ENCODE assay signal across 17 mouse cellular contexts in genomic region chr7:80392119-80392518, GRCm38 (mm10).
"Had no signal": no experiment of that assay in that cellular context is flagged by ENCODE, and none has a peak within 500 bp of the region (broad histone marks: within the 10 kb centered on the region; RNA-seq: fewer than 3 reads in every experiment).

No protein-coding gene starts in this region.

- DNase-seq: kidney, adult 18-20 months; kidney, adult 9 months; kidney, postnatal 14 days; kidney, postnatal 4 days; liver, embryonic 13.5 days; lung, adult 2 months; lung, postnatal 14 days; lung, postnatal 4 days; spleen, adult 18-20 months; thymus, adult 2 months; thymus, postnatal 14 days; thymus, postnatal 4 days had no signal

- H3K4me3 ChIP-seq: liver, embryonic 13.5 days; midbrain, embryonic 10.5 days; midbrain, embryonic 13.5 days; stomach, embryonic 15.5 days had no signal

- H3K27me3 ChIP-seq: stomach, embryonic 15.5 days had no signal

- H3K9me3 ChIP-seq: liver, embryonic 13.5 days; midbrain, embryonic 10.5 days; midbrain, embryonic 13.5 days; stomach, embryonic 15.5 days had no signal

- ATAC-seq: intestine, embryonic 16.5 days; midbrain, embryonic 13.5 days; midbrain, embryonic 16.5 days had no signal
